Mouse (Mus musculus) hindbrain, postnatal 0 days (tissue): ENCODE measurements around the gene Med20. TPM values are rescaled to one million over a fixed set of nuclear protein-coding genes. Genes with fewer than 3 reads are reported as not detected.

ENCODE experiments used
- ATAC-seq: fragments of 200-750 bp; cut with Nextera tagmentation; 2 replicates; pipeline ENCODE4 v1.8.0; 2017; ENCODE audit warnings: mild to moderate bottlenecking, moderate TSS enrichment, moderate library complexity
- DNase-seq: peaks from one replicate; pipeline ENCODE4 v3.0.0-alpha.2; 2015; ENCODE audit warnings: low spot score
- H3K27ac ChIP-seq: fragments of 300-500 bp; sonication (generic); 2 replicates; pipeline ENCODE4 v1.5.1; 2014; ENCODE audit warnings: mild to moderate bottlenecking
- H3K27me3 ChIP-seq: fragments of 300-500 bp; sonication (generic); 2 replicates; pipeline ENCODE4 v1.6.1; 2014; ENCODE audit warnings: low read length, mixed read lengths; ENCODE audit not compliant: insufficient read depth
- H3K36me3 ChIP-seq: fragments of 300-500 bp; sonication (generic); 2 replicates; pipeline ENCODE4 v1.6.1; 2014; ENCODE audit warnings: low read length, mixed read lengths; ENCODE audit not compliant: insufficient read depth
- H3K4me1 ChIP-seq: fragments of 300-500 bp; sonication (generic); 2 replicates; pipeline ENCODE4 v1.6.1; 2014; ENCODE audit warnings: antibody characterized with exemption, low read length, mixed read lengths; ENCODE audit not compliant: insufficient read depth
- H3K4me2 ChIP-seq: fragments of 300-500 bp; sonication (generic); 2 replicates; pipeline ENCODE4 v1.6.1; 2014; ENCODE audit warnings: low read depth, mild to moderate bottlenecking, low read length, moderate library complexity, mixed read lengths
- H3K4me3 ChIP-seq: fragments of 300-500 bp; sonication (generic); 2 replicates; pipeline ENCODE4 v1.5.1; 2014; ENCODE audit warnings: low read length
- H3K9ac ChIP-seq: fragments of 300-500 bp; sonication (generic); replicated peaks from 2 replicates; pipeline ENCODE4 v1.6.1; 2014; ENCODE audit warnings: mild to moderate bottlenecking, low read length, moderate library complexity, mixed read lengths
- H3K9me3 ChIP-seq: fragments of 300-500 bp; sonication (generic); 2 replicates; pipeline ENCODE4 v1.6.1; 2016; ENCODE audit warnings: low read length, mixed read lengths
- CTCF ChIP-seq: IDR thresholded peaks from 2 replicates; pipeline ENCODE4 v1.5.1; 2016; ENCODE audit warnings: antibody characterized with exemption, control low read depth, low read depth
- WGBS: fragments of 180-500 bp; shearing (Covaris S2); extraction: QIAGEN DNeasy Blood & Tissue Kit; methylation state at CpG from one replicate; pipeline ENCODE4 v1.1.7; 2014; 5-methylcytosine and 5-hydroxymethylcytosine counted together
- polyA plus RNA-seq: library from polyadenylated mRNA; unstranded; fragments of >200 nt; fragmentation: Nextera tagmentation; extraction: Ambion mirVana; gene quantifications from 2 replicates; pipeline ENCODE4 v1.2.1, GENCODE M21; 2015
- total RNA-seq: library from RNA; depleted of rRNA; stranded (reverse); fragments of >200 nt; gene quantifications from 2 replicates; pipeline ENCODE4 v1.2.3, GENCODE M21; 2014

Gene Med20
- total and polyA plus RNA-seq, 2 experiments from 2014 or later, result 27.3 to 27.9 TPM

DNA sequence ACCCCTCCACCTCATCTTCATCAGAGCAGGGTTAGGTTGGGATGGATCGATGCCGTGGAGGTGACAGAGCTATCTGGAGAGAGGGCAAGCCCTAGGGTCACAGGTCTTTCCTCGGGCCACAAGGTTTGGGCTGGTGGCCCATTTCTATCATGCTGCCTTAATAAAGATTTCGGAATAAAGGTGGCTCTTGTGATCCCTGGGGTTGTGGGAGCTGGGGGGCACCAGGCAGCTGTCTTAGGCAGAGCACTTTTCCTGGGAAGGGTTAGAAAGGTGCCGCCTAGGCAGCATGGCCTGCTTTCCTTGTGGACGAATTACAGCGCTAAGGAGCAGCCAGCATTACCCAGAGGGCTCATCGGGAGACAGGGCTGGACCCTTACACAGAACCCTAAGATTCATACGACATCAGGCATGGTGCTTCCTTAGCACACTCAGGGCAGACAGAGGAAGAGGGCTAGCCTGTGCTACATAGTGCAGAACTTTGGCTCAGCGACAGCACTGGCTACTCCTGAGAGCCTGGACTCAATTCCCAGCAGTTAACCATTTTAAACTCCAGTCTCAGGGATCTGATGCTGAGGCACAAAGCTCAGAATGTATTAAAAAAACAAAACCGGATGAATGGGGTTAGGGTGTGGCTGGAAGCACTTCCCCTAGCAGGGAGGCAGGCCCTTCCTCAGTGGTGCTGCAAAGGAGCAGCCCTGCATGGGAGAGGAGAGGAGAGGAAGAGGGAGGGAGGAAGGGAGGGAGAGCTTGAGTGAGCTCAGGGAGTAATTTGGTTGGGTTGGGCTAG is 11.7 kb upstream of the Med20 start:
- no peak for TF ChIP-seq CTCF
- 79% methylated on average over 11 of the region's 11 CpGs for WGBS
- H3K4me2 ChIP-seq, result no peak overlapping the region
- ATAC-seq (no peak), DNase-seq (no peak)
- H3K4me3 ChIP-seq, result no peak overlapping the region
- no peaks in the 10 kb centered on the region for H3K9me3 ChIP-seq
- H3K4me1 ChIP-seq, result no peaks in the 10 kb centered on the region
- H3K9ac ChIP-seq, result no peak overlapping the region
- no peak overlapping the region for H3K27ac ChIP-seq
- peaks cover 37% of the 10 kb centered on the region for H3K36me3 ChIP-seq
- H3K27me3 ChIP-seq, result no peaks in the 10 kb centered on the region

DNA sequence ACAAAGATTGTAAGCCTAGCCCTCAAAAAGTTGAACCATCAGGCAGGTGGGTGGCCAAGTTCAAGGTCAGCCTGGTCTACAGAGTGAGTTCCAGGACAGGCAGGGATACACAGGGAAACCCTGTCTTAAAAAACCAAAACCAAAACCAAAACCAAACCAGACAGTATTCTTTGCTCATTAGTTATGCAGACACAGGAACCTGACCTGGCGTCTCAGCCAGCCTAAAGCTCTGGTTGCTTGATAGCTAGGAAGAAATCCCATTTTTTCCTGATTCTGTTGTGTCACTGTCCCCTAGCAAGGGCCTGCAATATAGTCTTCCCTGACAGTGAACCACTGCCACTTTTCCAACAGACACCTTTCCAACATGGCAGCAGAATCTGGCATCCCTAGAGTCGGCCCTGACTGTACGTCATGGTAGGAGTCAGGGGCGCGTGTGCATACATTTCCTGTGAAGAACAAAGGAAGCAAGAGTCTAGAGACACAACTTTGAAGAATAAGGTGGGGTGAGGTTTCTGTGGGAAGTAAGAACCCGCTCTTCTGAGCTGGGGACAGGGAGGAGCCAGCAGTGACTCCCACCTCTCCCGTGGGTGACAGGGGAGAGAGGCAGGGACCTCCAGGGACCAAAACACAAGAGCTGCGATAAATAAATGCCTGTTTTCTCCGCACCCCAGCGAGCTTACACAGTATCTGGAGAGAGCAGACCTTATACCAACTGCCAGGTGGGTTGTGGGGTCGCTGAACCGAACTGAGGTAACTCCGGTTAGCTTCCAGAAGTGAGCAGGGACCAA is 10.6 kb upstream of the Med20 start:
- no peak overlapping the region for H3K27ac ChIP-seq
- no peak overlapping the region for H3K4me3 ChIP-seq
- 85% methylated on average over 13 of the region's 13 CpGs for WGBS
- H3K9me3 ChIP-seq, result no peaks in the 10 kb centered on the region
- DNase-seq (no peak), ATAC-seq (no peak)
- no peak overlapping the region for H3K4me2 ChIP-seq
- H3K27me3 ChIP-seq, result no peaks in the 10 kb centered on the region
- H3K9ac ChIP-seq, result no peak overlapping the region
- TF ChIP-seq CTCF, result no peak
- H3K4me1 ChIP-seq, result no peaks in the 10 kb centered on the region
- H3K36me3 ChIP-seq, result peaks cover 44% of the 10 kb centered on the region

DNA sequence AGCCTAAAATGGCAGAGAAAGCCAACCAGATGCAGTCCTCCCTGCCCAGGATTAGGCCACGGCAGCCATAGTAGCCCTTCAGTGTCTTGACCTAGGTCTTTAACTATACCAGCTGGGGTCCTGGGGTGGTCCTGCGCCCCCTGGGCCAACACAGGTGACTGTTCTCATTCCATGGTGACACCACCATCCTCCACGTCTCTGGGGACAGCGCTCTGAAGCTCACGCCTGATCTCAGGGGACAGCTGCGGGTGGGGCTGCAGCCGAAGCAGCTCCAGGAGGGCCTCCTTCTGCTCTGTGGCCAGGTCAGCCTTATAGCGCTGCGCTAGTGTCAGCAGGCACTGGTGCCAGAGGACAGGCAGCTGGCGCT is 10.0 kb upstream of the Med20 start:
- Histone ChIP-seq H3K9me3 (no peaks in the 10 kb centered on the region), H3K36me3 (peaks cover 44% of the 10 kb centered on the region), H3K9ac (no peak overlapping the region), H3K27me3 (no peaks in the 10 kb centered on the region), H3K27ac (no peak overlapping the region), H3K4me2 (no peak overlapping the region), H3K4me3 (no peak overlapping the region), H3K4me1 (no peaks in the 10 kb centered on the region)
- 92% methylated on average over 10 of the region's 10 CpGs for WGBS
- no peak for DNase-seq
- ATAC-seq, result no peak
- no peak for TF ChIP-seq CTCF

DNA sequence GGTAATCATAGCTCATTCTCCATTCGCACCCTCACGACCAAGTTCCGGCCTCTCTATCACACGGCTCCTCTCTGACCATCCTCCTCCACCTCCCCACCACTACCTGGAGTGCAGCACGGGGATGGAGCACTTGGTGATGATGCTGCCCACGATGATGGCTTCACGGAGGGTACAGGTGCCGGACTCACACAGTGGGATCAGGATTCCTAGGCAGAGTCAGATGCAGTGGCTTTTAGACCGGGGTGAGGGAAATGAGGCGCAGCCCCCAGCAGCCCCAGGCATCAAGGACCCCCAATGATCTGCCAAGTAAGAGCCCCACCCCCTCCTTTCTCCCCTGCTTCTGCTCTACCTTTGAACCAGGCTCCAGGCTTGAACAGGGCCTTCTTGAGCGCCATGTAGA is 9.1 kb upstream of the Med20 start:
- H3K4me3 ChIP-seq, result no peak overlapping the region
- no peak overlapping the region for H3K9ac ChIP-seq
- no peaks in the 10 kb centered on the region for H3K9me3 ChIP-seq
- peaks cover 52% of the 10 kb centered on the region for H3K36me3 ChIP-seq
- H3K4me2 ChIP-seq, result no peak overlapping the region
- ATAC-seq (no peak), DNase-seq (no peak)
- no peaks in the 10 kb centered on the region for H3K4me1 ChIP-seq
- no peaks in the 10 kb centered on the region for H3K27me3 ChIP-seq
- 94% methylated on average over 11 of the region's 11 CpGs for WGBS
- H3K27ac ChIP-seq, result no peak overlapping the region
- no peak for TF ChIP-seq CTCF

- WGBS, result 72% methylated on average over 5 of the region's 5 CpGs
- no peak overlapping the region for H3K4me2 ChIP-seq
- H3K4me3 ChIP-seq, result no peak overlapping the region
- H3K27ac ChIP-seq, result no peak overlapping the region
- H3K9me3 ChIP-seq, result no peaks in the 10 kb centered on the region
- no peaks in the 10 kb centered on the region for H3K27me3 ChIP-seq
- H3K9ac ChIP-seq, result no peak overlapping the region
- ATAC-seq (no peak), DNase-seq (no peak)
- H3K36me3 ChIP-seq, result peaks cover 41% of the 10 kb centered on the region
- TF ChIP-seq CTCF, result peak; percentile 32
- H3K4me1 ChIP-seq, result 0 out of 2 replicates have a peak, but pooled peaks cover 4% of the 10 kb centered on the region
Measured at GRCm38 (mm10) chr17:47606220-47606619, 5.2 kb upstream of the Med20 start.

- Histone ChIP-seq H3K27ac (no peak overlapping the region), H3K36me3 (peaks cover 24% of the 10 kb centered on the region), H3K4me2 (no peak overlapping the region), H3K27me3 (no peaks in the 10 kb centered on the region), H3K9me3 (no peaks in the 10 kb centered on the region), H3K9ac (no peak overlapping the region), H3K4me1 (peaks cover 14% of the 10 kb centered on the region), H3K4me3 (no peak overlapping the region)
- no peak for ATAC-seq
- TF ChIP-seq CTCF, result no peak
- no peak for DNase-seq
- 96% methylated on average over 4 of the region's 4 CpGs for WGBS
Measured at GRCm38 (mm10) chr17:47609182-47609581, 2.2 kb upstream of the Med20 start.

- Histone ChIP-seq H3K9me3 (no peaks in the 10 kb centered on the region), H3K4me3 (peak overlapping the region; percentile 86), H3K27me3 (no peaks in the 10 kb centered on the region), H3K36me3 (peaks cover 15% of the 10 kb centered on the region), H3K4me1 (peaks cover 14% of the 10 kb centered on the region), H3K27ac (peak overlapping the region; percentile 85), H3K9ac (peak overlapping the region; percentile 82), H3K4me2 (peak overlapping the region; percentile 96)
- TF ChIP-seq CTCF, result no peak
- no peak; the same call in 1 of the 2 replicates for ATAC-seq
- DNase-seq, result no peak
- WGBS, result under 1% methylated on average over 13 of the region's 13 CpGs
Measured at GRCm38 (mm10) chr17:47611661-47611982, 240 bp downstream of the Med20 start.
